Mouse (Mus musculus): ENCODE measurements around the gene Olfr492. TPM values are rescaled to one million over a fixed set of nuclear protein-coding genes. Genes with fewer than 3 reads are reported as not detected.

Gene Olfr492
- not detected in 2 replicates for polyA plus RNA-seq (2016; fragmentation: Nextera tagmentation; extraction: Ambion mirVana)

DNA sequence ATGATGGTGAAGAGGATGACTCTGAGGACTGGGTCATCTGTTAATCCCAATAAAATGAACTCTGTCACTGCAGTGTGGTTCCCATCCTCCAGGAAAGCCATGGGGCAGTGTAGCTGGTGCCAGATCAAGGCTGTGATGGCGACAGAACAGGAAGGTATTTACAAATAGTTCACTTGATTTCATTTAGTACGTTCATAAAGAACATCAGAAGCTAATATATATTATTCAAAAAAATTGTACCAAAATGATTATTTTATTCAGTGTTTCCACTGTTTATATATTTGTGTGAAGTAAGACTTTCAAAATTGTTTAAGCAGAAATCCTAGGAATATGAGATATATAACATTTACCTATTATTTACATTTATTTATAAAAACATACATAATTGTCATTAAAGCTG, at the start of gene Olfr492:
Olfr492 (minus strand) TSS at position 101 of the 400 bp plus-strand sequence.
- no peak for ATAC-seq (ENCODE audit: low FRiP score, low read depth)
- WGBS: 89% methylated on average over 2 of the region's 2 CpGs
- Histone ChIP-seq H3K27ac (no peak within 1 kb of the TSS), H3K4me3 (no peak within 1 kb of the TSS), H3K9me3 (no peaks in the 10 kb centered on the region), H3K27me3 (replicated peaks) (no peaks in the 10 kb centered on the region), H3K9ac (no peak within 1 kb of the TSS), H3K4me2 (replicated peaks) (no peak within 1 kb of the TSS), H3K4me1 (no peaks in the 10 kb centered on the region), H3K36me3 (no peaks in the 10 kb centered on the region)

DNA sequence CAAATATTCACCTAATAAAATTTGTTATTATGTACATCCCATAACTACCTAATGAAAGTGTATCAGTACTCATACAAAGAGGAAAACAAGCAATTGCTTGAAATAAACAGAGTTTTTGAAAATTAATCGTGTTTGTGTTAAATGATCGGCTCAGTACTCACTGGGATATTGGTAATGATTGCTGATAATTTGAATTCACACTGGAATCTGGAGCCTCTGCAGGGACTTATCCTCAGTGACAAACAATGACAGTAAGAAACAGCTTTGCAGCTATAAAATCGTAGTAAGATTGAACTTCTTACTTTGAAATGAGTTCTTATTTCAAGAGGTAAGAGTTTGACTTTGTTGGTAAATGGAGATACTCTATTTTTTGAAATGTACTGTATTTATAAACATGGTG, 41.6 kb upstream of the Olfr492 start, which contains the start of gene Olfr494:
Olfr494 (plus strand) TSS at position 301 of the 400 bp plus-strand sequence.
- Histone ChIP-seq H3K4me3 (no peak within 1 kb of the TSS), H3K36me3 (no peaks in the 10 kb centered on the region), H3K9ac (no peak within 1 kb of the TSS), H3K27me3 (replicated peaks) (no peaks in the 10 kb centered on the region), H3K4me2 (replicated peaks) (no peak within 1 kb of the TSS), H3K27ac (no peak within 1 kb of the TSS), H3K9me3 (no peaks in the 10 kb centered on the region), H3K4me1 (no peaks in the 10 kb centered on the region)
- 85% methylated on average over 3 of the region's 3 CpGs for WGBS
- ATAC-seq (ENCODE audit: low FRiP score, low read depth): no peak

GRCm38 (mm10) chr7:108346879-108347278, 23.4 kb upstream of the Olfr492 start, which contains the start of gene Olfr493:
TSS of gene Olfr493 (minus strand) at chr7:108346979.
- no peak within 1 kb of the TSS for H3K4me3 ChIP-seq
- no peaks in the 10 kb centered on the region for H3K9me3 ChIP-seq
- H3K9ac ChIP-seq: no peak within 1 kb of the TSS
- WGBS: 75% methylated on average over 1 of the region's 1 CpGs
- H3K4me1 ChIP-seq: no peaks in the 10 kb centered on the region
- no peaks in the 10 kb centered on the region for H3K36me3 ChIP-seq
- no peaks in the 10 kb centered on the region for H3K27me3 ChIP-seq (replicated peaks)
- H3K27ac ChIP-seq: no peak within 1 kb of the TSS
- no peak for ATAC-seq (ENCODE audit: low FRiP score, low read depth)
- no peak within 1 kb of the TSS for H3K4me2 ChIP-seq (replicated peaks)

DNA sequence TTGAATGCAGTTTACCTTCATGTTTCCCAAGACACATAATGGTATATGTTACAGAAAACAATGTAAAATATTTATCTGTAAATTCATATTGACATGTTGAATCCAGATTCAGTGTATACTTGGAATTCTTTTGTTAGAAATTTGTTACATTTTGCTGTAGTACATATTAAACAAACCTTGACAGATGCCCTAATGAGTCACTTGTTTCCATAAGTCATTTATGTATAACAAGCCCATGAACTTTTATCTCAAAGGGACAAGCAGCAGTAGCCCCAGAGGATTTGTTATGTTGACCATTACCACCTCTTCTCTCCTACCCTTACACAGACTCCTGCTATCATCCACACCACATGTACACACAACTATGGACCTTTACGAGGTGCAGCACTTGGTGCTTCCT, 10.3 kb downstream of the Olfr492 start, which contains the start of gene Olfr491:
Olfr491 (plus strand) TSS at position 301 of the 400 bp plus-strand sequence.
- Histone ChIP-seq H3K27me3 (replicated peaks) (no peaks in the 10 kb centered on the region), H3K9ac (no peak within 1 kb of the TSS), H3K4me2 (replicated peaks) (no peak within 1 kb of the TSS), H3K9me3 (no peaks in the 10 kb centered on the region), H3K27ac (no peak within 1 kb of the TSS), H3K4me3 (no peak within 1 kb of the TSS), H3K4me1 (no peaks in the 10 kb centered on the region), H3K36me3 (no peaks in the 10 kb centered on the region)
- WGBS: 69% methylated on average over 1 of the region's 1 CpGs
- ATAC-seq (ENCODE audit: low FRiP score, low read depth): no peak

DNA sequence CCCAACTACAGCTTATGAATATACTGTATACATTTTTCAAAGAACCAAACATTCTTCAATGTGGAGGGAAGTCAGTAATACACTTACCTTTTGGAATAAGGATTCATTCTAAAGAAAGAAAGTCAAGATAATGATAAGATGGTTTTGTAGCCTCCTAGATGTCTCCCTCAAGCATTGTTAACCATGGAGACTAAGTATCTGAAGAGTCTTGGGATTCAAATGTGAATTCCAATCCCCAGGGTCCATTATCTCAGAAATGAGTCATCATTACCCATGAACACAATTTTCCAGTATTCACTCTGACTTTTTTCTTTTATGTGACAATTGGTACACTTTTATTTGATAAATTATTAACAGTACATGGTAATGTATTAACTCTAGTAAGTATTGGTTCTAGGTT, 34.6 kb downstream of the Olfr492 start, which contains the start of gene Olfr490:
Olfr490 (minus strand) TSS at position 101 of the 400 bp plus-strand sequence.
- no peak for ATAC-seq (ENCODE audit: low FRiP score, low read depth)
- H3K4me1 ChIP-seq: no peaks in the 10 kb centered on the region
- H3K9ac ChIP-seq: no peak within 1 kb of the TSS
- H3K4me2 ChIP-seq (replicated peaks): no peak within 1 kb of the TSS
- H3K27me3 ChIP-seq (replicated peaks): no peaks in the 10 kb centered on the region
- H3K4me3 ChIP-seq: no peak within 1 kb of the TSS
- H3K9me3 ChIP-seq: no peaks in the 10 kb centered on the region
- no peaks in the 10 kb centered on the region for H3K36me3 ChIP-seq
- H3K27ac ChIP-seq: no peak within 1 kb of the TSS

Other genes with a start within 250 kb of the Olfr492 start
- not detected in 2 replicates for gene Olfr481, start 243.8 kb downstream of the Olfr492 start, polyA plus RNA-seq (2016; fragmentation: Nextera tagmentation; extraction: Ambion mirVana)
- gene Olfr482, start 226.1 kb downstream of the Olfr492 start, polyA plus RNA-seq (2016; fragmentation: Nextera tagmentation; extraction: Ambion mirVana): 0.14 TPM in 1 of 2 replicates, not detected in the other
- gene Olfr483, start 222.8 kb downstream of the Olfr492 start, polyA plus RNA-seq (2016; fragmentation: Nextera tagmentation; extraction: Ambion mirVana): not detected in 2 replicates
- gene Olfr484, start 196.2 kb downstream of the Olfr492 start, polyA plus RNA-seq (2016; fragmentation: Nextera tagmentation; extraction: Ambion mirVana): not detected in 2 replicates
- not detected in 2 replicates for gene Olfr485, start 163.8 kb downstream of the Olfr492 start, polyA plus RNA-seq (2016; fragmentation: Nextera tagmentation; extraction: Ambion mirVana)
- gene Olfr486, start 150.9 kb downstream of the Olfr492 start, polyA plus RNA-seq (2016; fragmentation: Nextera tagmentation; extraction: Ambion mirVana): not detected in 2 replicates
- not detected in 2 replicates for gene Olfr487, start 109.0 kb downstream of the Olfr492 start, polyA plus RNA-seq (2016; fragmentation: Nextera tagmentation; extraction: Ambion mirVana)
- gene Olfr488, start 65.3 kb downstream of the Olfr492 start, polyA plus RNA-seq (2016; fragmentation: Nextera tagmentation; extraction: Ambion mirVana): not detected in 2 replicates
- not detected in 2 replicates for gene Olfr490, start 34.7 kb downstream of the Olfr492 start, polyA plus RNA-seq (2016; fragmentation: Nextera tagmentation; extraction: Ambion mirVana)
- gene Olfr491, start 10.2 kb downstream of the Olfr492 start, polyA plus RNA-seq (2016; fragmentation: Nextera tagmentation; extraction: Ambion mirVana): not detected in 2 replicates
- not detected in 2 replicates for gene Olfr493, start 23.3 kb upstream of the Olfr492 start, polyA plus RNA-seq (2016; fragmentation: Nextera tagmentation; extraction: Ambion mirVana)
- not detected in 2 replicates for gene Olfr494, start 41.7 kb upstream of the Olfr492 start, polyA plus RNA-seq (2016; fragmentation: Nextera tagmentation; extraction: Ambion mirVana)
- not detected in 2 replicates for gene Olfr495, start 69.5 kb upstream of the Olfr492 start, polyA plus RNA-seq (2016; fragmentation: Nextera tagmentation; extraction: Ambion mirVana)
- gene Olfr497, start 96.7 kb upstream of the Olfr492 start, polyA plus RNA-seq (2016; fragmentation: Nextera tagmentation; extraction: Ambion mirVana): not detected in 2 replicates
- not detected in 2 replicates for gene Olfr498, start 141.7 kb upstream of the Olfr492 start, polyA plus RNA-seq (2016; fragmentation: Nextera tagmentation; extraction: Ambion mirVana)
- not detected in 2 replicates for gene Olfr502, start 201.4 kb upstream of the Olfr492 start, polyA plus RNA-seq (2016; fragmentation: Nextera tagmentation; extraction: Ambion mirVana)
- not detected in 2 replicates for gene Olfr503, start 220.9 kb upstream of the Olfr492 start, polyA plus RNA-seq (2016; fragmentation: Nextera tagmentation; extraction: Ambion mirVana)
- not detected in 2 replicates for gene Olfr504, start 242.1 kb upstream of the Olfr492 start, polyA plus RNA-seq (2016; fragmentation: Nextera tagmentation; extraction: Ambion mirVana)